Mouse (Mus musculus): Measurements from ENCODE around the gene Gfod2. TPM values are rescaled to one million over a fixed set of nuclear protein-coding genes. Genes with fewer than 3 reads are reported as not detected.

Gene Gfod2
- polyA plus RNA-seq, 1 experiment from 2014 or later: 3.1 TPM

GRCm38 (mm10) chr8:105793331-105793730 lies 34.9 kb upstream of the Gfod2 start:
- Histone ChIP-seq H3K27me3 (no peaks in the 10 kb centered on the region), H3K27ac (peak overlapping the region; percentile 26; the same call in 1 of the 2 replicates), H3K4me2 (no peak overlapping the region), H3K9ac (no peak overlapping the region), H3K9me3 (replicated peaks) (no peaks in the 10 kb centered on the region), H3K4me1 (replicated peaks) (peaks cover 98% of the 10 kb centered on the region), H3K4me3 (replicated peaks) (no peak overlapping the region), H3K36me3 (peaks cover 98% of the 10 kb centered on the region)
- WGBS (ENCODE audit: insufficient replicate concordance): 94% methylated on average over 1 of the region's 1 CpGs
- ATAC-seq (ENCODE audit: low read depth) (no peak), DNase-seq (no peak)

- Histone ChIP-seq H3K27me3 (no peaks in the 10 kb centered on the region), H3K4me2 (no peak overlapping the region), H3K9ac (no peak overlapping the region), H3K36me3 (peaks cover 99% of the 10 kb centered on the region), H3K27ac (peak overlapping the region; percentile 6), H3K4me3 (replicated peaks) (no peak overlapping the region), H3K9me3 (replicated peaks) (no peaks in the 10 kb centered on the region), H3K4me1 (replicated peaks) (peaks cover 65% of the 10 kb centered on the region)
- DNase-seq: no peak
- ATAC-seq (ENCODE audit: low read depth): no peak
These were observed 31.2 kb upstream of the Gfod2 start for GRCm38 (mm10) chr8:105789626-105790025.

- Histone ChIP-seq H3K36me3 (peaks cover 98% of the 10 kb centered on the region), H3K4me2 (no peak overlapping the region)
These were observed 30.5 kb upstream of the Gfod2 start for GRCm38 (mm10) chr8:105788927-105789326.

GRCm38 (mm10) chr8:105788241-105788640 lies 29.8 kb upstream of the Gfod2 start:
- DNase-seq (peak; percentile 59), ATAC-seq (ENCODE audit: low read depth) (no peak)
- Histone ChIP-seq H3K4me1 (replicated peaks) (peaks cover 52% of the 10 kb centered on the region), H3K27ac (peak overlapping the region; percentile 53), H3K9ac (no peak overlapping the region), H3K27me3 (no peaks in the 10 kb centered on the region), H3K4me2 (no peak overlapping the region), H3K4me3 (replicated peaks) (no peak overlapping the region), H3K36me3 (peaks cover 98% of the 10 kb centered on the region), H3K9me3 (replicated peaks) (no peaks in the 10 kb centered on the region)
- 93% methylated on average over 2 of the region's 2 CpGs for WGBS (ENCODE audit: insufficient replicate concordance)

More at GRCm38 (mm10) chr8:105788927-105789326, 30.5 kb upstream of the Gfod2 start:
- no peaks in the 10 kb centered on the region for H3K9me3 ChIP-seq (replicated peaks)
- H3K27me3 ChIP-seq: no peaks in the 10 kb centered on the region
- H3K27ac ChIP-seq: peak overlapping the region; percentile 53
- H3K4me3 ChIP-seq (replicated peaks): no peak overlapping the region
- no peak for DNase-seq
- WGBS (ENCODE audit: insufficient replicate concordance): 36% methylated on average over 4 of the region's 4 CpGs
- no peak for ATAC-seq (ENCODE audit: low read depth)
- peaks cover 58% of the 10 kb centered on the region for H3K4me1 ChIP-seq (replicated peaks)
- no peak overlapping the region for H3K9ac ChIP-seq

- Histone ChIP-seq H3K36me3 (peaks cover 98% of the 10 kb centered on the region), H3K4me3 (replicated peaks) (no peak overlapping the region), H3K4me1 (replicated peaks) (peaks cover 34% of the 10 kb centered on the region), H3K27me3 (no peaks in the 10 kb centered on the region), H3K9ac (no peak overlapping the region), H3K9me3 (replicated peaks) (no peaks in the 10 kb centered on the region), H3K4me2 (no peak overlapping the region), H3K27ac (no peak overlapping the region)
- ATAC-seq (ENCODE audit: low read depth) (no peak), DNase-seq (no peak)
- WGBS (ENCODE audit: insufficient replicate concordance): 73% methylated on average over 5 of the region's 5 CpGs
These were observed 21.8 kb upstream of the Gfod2 start for GRCm38 (mm10) chr8:105780298-105780697.

- Histone ChIP-seq H3K27ac (no peak overlapping the region), H3K4me1 (replicated peaks) (peaks cover 31% of the 10 kb centered on the region), H3K27me3 (no peaks in the 10 kb centered on the region), H3K9me3 (replicated peaks) (no peaks in the 10 kb centered on the region), H3K4me3 (replicated peaks) (no peak overlapping the region), H3K36me3 (peaks cover 99% of the 10 kb centered on the region), H3K4me2 (no peak overlapping the region), H3K9ac (no peak overlapping the region)
- no peak for ATAC-seq (ENCODE audit: low read depth)
- no peak for DNase-seq
- 44% methylated on average over 2 of the region's 2 CpGs for WGBS (ENCODE audit: insufficient replicate concordance)
These were observed 19.4 kb upstream of the Gfod2 start for GRCm38 (mm10) chr8:105777833-105778232.

GRCm38 (mm10) chr8:105774498-105774897 lies 16.0 kb upstream of the Gfod2 start:
- Histone ChIP-seq H3K27me3 (no peaks in the 10 kb centered on the region), H3K9ac (no peak overlapping the region), H3K27ac (no peak overlapping the region), H3K4me1 (replicated peaks) (peaks cover 15% of the 10 kb centered on the region), H3K9me3 (replicated peaks) (no peaks in the 10 kb centered on the region), H3K4me3 (replicated peaks) (no peak overlapping the region), H3K36me3 (peaks cover 99% of the 10 kb centered on the region), H3K4me2 (no peak overlapping the region)
- DNase-seq (no peak), ATAC-seq (ENCODE audit: low read depth) (no peak)
- WGBS (ENCODE audit: insufficient replicate concordance): 97% methylated on average over 5 of the region's 5 CpGs

- Histone ChIP-seq H3K4me3 (replicated peaks) (no peak overlapping the region), H3K27ac (no peak overlapping the region), H3K36me3 (peaks cover 99% of the 10 kb centered on the region), H3K9ac (no peak overlapping the region), H3K4me2 (no peak overlapping the region), H3K4me1 (replicated peaks) (peaks cover 5% of the 10 kb centered on the region), H3K27me3 (no peaks in the 10 kb centered on the region), H3K9me3 (replicated peaks) (no peaks in the 10 kb centered on the region)
- ATAC-seq (ENCODE audit: low read depth): no peak
- WGBS (ENCODE audit: insufficient replicate concordance): 97% methylated on average over 1 of the region's 1 CpGs
- DNase-seq: no peak
These were observed 15.0 kb upstream of the Gfod2 start for GRCm38 (mm10) chr8:105773441-105773861.

- H3K9ac ChIP-seq: no peak overlapping the region
- H3K27me3 ChIP-seq: no peaks in the 10 kb centered on the region
- H3K9me3 ChIP-seq (replicated peaks): no peaks in the 10 kb centered on the region
- peaks cover 93% of the 10 kb centered on the region for H3K36me3 ChIP-seq
- WGBS (ENCODE audit: insufficient replicate concordance): 93% methylated on average over 12 of the region's 12 CpGs
- no peaks in the 10 kb centered on the region for H3K4me1 ChIP-seq (replicated peaks)
- H3K4me2 ChIP-seq: no peak overlapping the region
- 0 out of 2 replicates have a peak overlapping the region, but pooled peaks have one; percentile 11 for H3K27ac ChIP-seq
- no peak for DNase-seq
- no peak overlapping the region for H3K4me3 ChIP-seq (replicated peaks)
- no peak for ATAC-seq (ENCODE audit: low read depth)
These were observed 13.1 kb upstream of the Gfod2 start for GRCm38 (mm10) chr8:105771398-105772175.

- no peak for DNase-seq
- Histone ChIP-seq H3K27me3 (no peaks in the 10 kb centered on the region), H3K36me3 (peaks cover 83% of the 10 kb centered on the region), H3K4me1 (replicated peaks) (no peaks in the 10 kb centered on the region), H3K9me3 (replicated peaks) (no peaks in the 10 kb centered on the region), H3K9ac (no peak overlapping the region), H3K4me2 (no peak overlapping the region), H3K4me3 (replicated peaks) (no peak overlapping the region), H3K27ac (no peak overlapping the region)
- no peak for ATAC-seq (ENCODE audit: low read depth)
- WGBS (ENCODE audit: insufficient replicate concordance): 73% methylated on average over 1 of the region's 1 CpGs
These were observed 12.1 kb upstream of the Gfod2 start for GRCm38 (mm10) chr8:105770609-105771008.

GRCm38 (mm10) chr8:105768485-105769257 lies 10.2 kb upstream of the Gfod2 start:
- DNase-seq: no peak
- Histone ChIP-seq H3K4me3 (replicated peaks) (no peak overlapping the region), H3K4me1 (replicated peaks) (no peaks in the 10 kb centered on the region), H3K36me3 (peaks cover 64% of the 10 kb centered on the region), H3K9me3 (replicated peaks) (no peaks in the 10 kb centered on the region), H3K9ac (no peak overlapping the region), H3K27ac (no peak overlapping the region), H3K4me2 (no peak overlapping the region), H3K27me3 (no peaks in the 10 kb centered on the region)
- no peak for ATAC-seq (ENCODE audit: low read depth)
- 92% methylated on average over 5 of the region's 5 CpGs for WGBS (ENCODE audit: insufficient replicate concordance)

Measured in liver, embryonic 13.5 days (tissue).